Mouse (Mus musculus) small intestine, adult 2 months (tissue): ENCODE results near the gene Fam193b. TPM values are rescaled to one million over a fixed set of nuclear protein-coding genes. Genes with fewer than 3 reads are reported as not detected.
A peak's percentile ranks its signal among the peaks of the same experiment; 100 is the strongest.

Source experiments
- H3K27ac ChIP-seq: fragments of 200-500 bp; 2 replicates; pipeline ENCODE4 v1.5.1; 2012; ENCODE audit warnings: low read depth, low read length, control low read depth, inconsistent platforms; ENCODE audit not compliant: insufficient read depth
- H3K27me3 ChIP-seq: fragments of 200-500 bp; 2 replicates; pipeline ENCODE4 v1.6.1; 2012; ENCODE audit warnings: mild to moderate bottlenecking, moderate library complexity, low read length, inconsistent platforms; ENCODE audit not compliant: control insufficient read depth, insufficient read depth
- H3K36me3 ChIP-seq: fragments of 200-500 bp; 2 replicates; pipeline ENCODE4 v1.6.1; 2012; ENCODE audit warnings: mild to moderate bottlenecking, low read length, control low read depth, inconsistent platforms; ENCODE audit not compliant: control insufficient read depth, insufficient read depth
- H3K4me1 ChIP-seq: fragments of 200-500 bp; 2 replicates; pipeline ENCODE4 v1.6.1; 2012; ENCODE audit warnings: low read length, inconsistent platforms, mixed read lengths; ENCODE audit not compliant: control insufficient read depth, insufficient read depth, insufficient read length
- H3K4me3 ChIP-seq: fragments of 200-500 bp; 2 replicates; pipeline ENCODE4 v1.5.1; 2012; ENCODE audit warnings: low read depth, mild to moderate bottlenecking, control low read depth, inconsistent platforms, low read length, moderate library complexity
- CTCF ChIP-seq: fragments of 200-500 bp; IDR thresholded peaks from 2 replicates; pipeline ENCODE4 v1.5.1; 2012; ENCODE audit warnings: low read depth, mild to moderate bottlenecking, control low read depth, inconsistent platforms, low read length, moderate library complexity, mixed read lengths; ENCODE audit not compliant: insufficient replicate concordance, insufficient read length; ENCODE audit errors: extremely low read depth
- POLR2A ChIP-seq: fragments of 200-500 bp; IDR thresholded peaks from 2 replicates; pipeline ENCODE4 v1.6.1; 2012; ENCODE audit warnings: low read depth, mild to moderate bottlenecking, control low read depth, inconsistent platforms, low read length, moderate library complexity
- WGBS: fragments of 180-500 bp; shearing (Covaris S2); methylation state at CpG from one replicate; pipeline ENCODE4 v1.1.7; 2018; 5-methylcytosine and 5-hydroxymethylcytosine counted together
- polyA plus RNA-seq: library from polyadenylated mRNA; depleted of rRNA; stranded (reverse); fragments of >200 nt; gene quantifications from 2 replicates; pipeline ENCODE4 v1.2.3, GENCODE M21; 2012

Fam193b gene
- polyA plus RNA-seq, 1 experiment, result 76.9 TPM

- Histone ChIP-seq H3K4me3 (no peak overlapping the region), H3K27ac (no peak overlapping the region), H3K27me3 (no peaks in the 10 kb centered on the region), H3K4me1 (peaks cover 17% of the 10 kb centered on the region), H3K36me3 (no peaks in the 10 kb centered on the region)
- no peak for TF ChIP-seq CTCF
- no peak for TF ChIP-seq POLR2A
- 41% methylated on average over 9 of the region's 9 CpGs for WGBS
Observed at GRCm38 (mm10) chr13:55513828-55514227, 57.1 kb downstream of the Fam193b start.

GRCm38 (mm10) chr13:55513111-55513748 is 57.7 kb downstream of the Fam193b start, which contains the start of gene Pdlim7:
TSS of gene Pdlim7 (minus strand) at chr13:55513676.
- TF ChIP-seq CTCF, result peak; percentile 99
- peak; percentile 92 for TF ChIP-seq POLR2A
- Histone ChIP-seq H3K36me3 (peaks cover 3% of the 10 kb centered on the region; the same call in 1 of the 2 replicates), H3K27ac (peak within 1 kb of the TSS; percentile 63), H3K4me1 (peaks cover 17% of the 10 kb centered on the region), H3K27me3 (no peaks in the 10 kb centered on the region), H3K4me3 (peak within 1 kb of the TSS; percentile 93)
- under 1% methylated on average over 55 of the region's 55 CpGs for WGBS

GRCm38 (mm10) chr13:55512379-55513031 is 58.4 kb downstream of the Fam193b start:
- peaks cover 7% of the 10 kb centered on the region for H3K36me3 ChIP-seq
- no peaks in the 10 kb centered on the region for H3K27me3 ChIP-seq
- H3K4me1 ChIP-seq, result peaks cover 17% of the 10 kb centered on the region
- TF ChIP-seq POLR2A (no peak), CTCF (no peak)
- H3K27ac ChIP-seq, result peak overlapping the region; percentile 63
- 3% methylated on average over 25 of the region's 25 CpGs for WGBS
- H3K4me3 ChIP-seq, result peak overlapping the region; percentile 93

- H3K27ac ChIP-seq, result peak overlapping the region; percentile 63
- TF ChIP-seq CTCF, result no peak
- no peak for TF ChIP-seq POLR2A
Observed at GRCm38 (mm10) chr13:55511492-55511861, 59.4 kb downstream of the Fam193b start.

GRCm38 (mm10) chr13:55510668-55511491 is 60.0 kb downstream of the Fam193b start:
- WGBS, result 61% methylated on average over 6 of the region's 6 CpGs
- H3K27ac ChIP-seq, result peak overlapping the region; percentile 63
- peak overlapping the region; percentile 1; the same call in 1 of the 2 replicates for H3K4me3 ChIP-seq
- no peaks in the 10 kb centered on the region for H3K27me3 ChIP-seq
- H3K4me1 ChIP-seq, result peaks cover 17% of the 10 kb centered on the region
- H3K36me3 ChIP-seq, result peaks cover 9% of the 10 kb centered on the region
- TF ChIP-seq POLR2A, result no peak
- TF ChIP-seq CTCF, result no peak

More at GRCm38 (mm10) chr13:55511492-55511861, 59.4 kb downstream of the Fam193b start:
- Histone ChIP-seq H3K27me3 (no peaks in the 10 kb centered on the region), H3K4me3 (0 out of 2 replicates have a peak overlapping the region, but pooled peaks have one; percentile 1), H3K36me3 (peaks cover 9% of the 10 kb centered on the region), H3K4me1 (peaks cover 17% of the 10 kb centered on the region)
- WGBS, result 44% methylated on average over 5 of the region's 5 CpGs

- 57% methylated on average over 3 of the region's 3 CpGs for WGBS
- TF ChIP-seq CTCF, result no peak
- no peak for TF ChIP-seq POLR2A
- H3K36me3 ChIP-seq, result peaks cover 13% of the 10 kb centered on the region
- no peak overlapping the region for H3K4me3 ChIP-seq
- H3K4me1 ChIP-seq, result peaks cover 17% of the 10 kb centered on the region
- 0 out of 2 replicates have a peak overlapping the region, but pooled peaks have one; percentile 13 for H3K27ac ChIP-seq
- no peaks in the 10 kb centered on the region for H3K27me3 ChIP-seq
Observed at GRCm38 (mm10) chr13:55510332-55510667, 60.6 kb downstream of the Fam193b start.
